Mouse (Mus musculus): ENCODE measurements at regions not wholly inside any gene's neighbourhood (a gene's known extent, or its start where the extent isn't known, plus 50 kb on each side); places are given as distances from the start of the nearest gene placed in this dataset.

DNA sequence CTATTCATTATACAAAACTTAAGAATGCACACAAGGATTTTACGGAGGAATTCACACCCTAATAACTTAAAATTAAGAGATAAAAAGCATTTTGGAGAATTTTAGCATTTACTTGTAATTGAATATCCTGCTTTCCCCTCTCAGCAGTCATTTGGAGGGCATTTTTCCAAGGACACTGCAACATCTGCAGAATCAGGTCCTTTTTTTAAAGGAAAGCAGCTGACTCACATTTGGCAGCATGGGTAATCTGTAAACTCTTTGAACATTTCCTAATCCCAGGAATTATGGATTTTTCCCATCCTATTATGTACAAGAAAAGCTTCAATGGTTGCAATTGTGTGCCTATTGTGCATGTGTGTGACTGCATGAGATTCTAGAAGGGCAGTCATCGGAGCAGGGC, 112.0 kb downstream of the Gm19410 start:
- no peak overlapping the region for H3K4me3 ChIP-seq (ENCODE audit: low read depth, low read length)
- ATAC-seq (ENCODE audit: low FRiP score) (no peak), DNase-seq (ENCODE audit: low spot score, missing footprints) (no peak)
- peaks cover 8% of the 10 kb centered on the region for H3K4me1 ChIP-seq (ENCODE audit: control insufficient read depth, insufficient read depth, low read length)
- no peak overlapping the region for H3K9ac ChIP-seq (ENCODE audit: low read length)
- no peak overlapping the region for H3K4me2 ChIP-seq
- H3K27me3 ChIP-seq (ENCODE audit: control insufficient read depth, insufficient read depth, low read length), result no peaks in the 10 kb centered on the region
- no peak overlapping the region for H3K27ac ChIP-seq (ENCODE audit: low read depth, low read length)
- H3K9me3 ChIP-seq (ENCODE audit: control insufficient read depth, low read length), result 0 out of 2 replicates have a peak, but pooled peaks cover 2% of the 10 kb centered on the region
- 87% methylated on average over 2 of the region's 2 CpGs for WGBS
- no peaks in the 10 kb centered on the region for H3K36me3 ChIP-seq (ENCODE audit: control insufficient read depth, insufficient read depth, low read length)

DNA sequence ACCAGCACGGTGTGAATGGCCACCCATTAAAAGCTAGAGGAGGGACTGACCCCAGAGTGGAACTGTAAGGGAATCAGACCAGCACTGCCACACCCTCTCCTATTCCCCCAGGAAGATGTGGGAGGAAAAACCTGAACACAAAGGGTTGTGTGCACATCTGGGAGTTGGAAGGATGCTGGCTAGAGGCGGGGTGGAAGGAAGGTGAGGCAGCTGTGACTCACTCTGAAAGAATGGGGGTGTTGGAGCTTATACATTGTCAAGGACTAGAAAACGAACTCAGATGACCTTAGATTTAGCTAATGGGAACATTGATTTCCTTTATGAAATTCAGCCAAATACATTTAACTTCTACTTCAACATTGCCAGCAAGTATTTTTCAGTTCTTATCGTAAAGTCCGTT, 116.2 kb downstream of the Gm19410 start:
- Histone ChIP-seq H3K9ac (ENCODE audit: low read length) (no peak overlapping the region), H3K4me2 (no peak overlapping the region), H3K27me3 (ENCODE audit: control insufficient read depth, insufficient read depth, low read length) (no peaks in the 10 kb centered on the region), H3K4me1 (ENCODE audit: control insufficient read depth, insufficient read depth, low read length) (peaks cover 5% of the 10 kb centered on the region), H3K9me3 (ENCODE audit: control insufficient read depth, low read length) (0 out of 2 replicates have a peak, but pooled peaks cover 2% of the 10 kb centered on the region), H3K4me3 (ENCODE audit: low read depth, low read length) (no peak overlapping the region), H3K36me3 (ENCODE audit: control insufficient read depth, insufficient read depth, low read length) (no peaks in the 10 kb centered on the region), H3K27ac (ENCODE audit: low read depth, low read length) (no peak overlapping the region)
- DNase-seq (ENCODE audit: low spot score, missing footprints), result no peak
- 75% methylated on average over 5 of the region's 5 CpGs for WGBS
- ATAC-seq (ENCODE audit: low FRiP score), result no peak

DNA sequence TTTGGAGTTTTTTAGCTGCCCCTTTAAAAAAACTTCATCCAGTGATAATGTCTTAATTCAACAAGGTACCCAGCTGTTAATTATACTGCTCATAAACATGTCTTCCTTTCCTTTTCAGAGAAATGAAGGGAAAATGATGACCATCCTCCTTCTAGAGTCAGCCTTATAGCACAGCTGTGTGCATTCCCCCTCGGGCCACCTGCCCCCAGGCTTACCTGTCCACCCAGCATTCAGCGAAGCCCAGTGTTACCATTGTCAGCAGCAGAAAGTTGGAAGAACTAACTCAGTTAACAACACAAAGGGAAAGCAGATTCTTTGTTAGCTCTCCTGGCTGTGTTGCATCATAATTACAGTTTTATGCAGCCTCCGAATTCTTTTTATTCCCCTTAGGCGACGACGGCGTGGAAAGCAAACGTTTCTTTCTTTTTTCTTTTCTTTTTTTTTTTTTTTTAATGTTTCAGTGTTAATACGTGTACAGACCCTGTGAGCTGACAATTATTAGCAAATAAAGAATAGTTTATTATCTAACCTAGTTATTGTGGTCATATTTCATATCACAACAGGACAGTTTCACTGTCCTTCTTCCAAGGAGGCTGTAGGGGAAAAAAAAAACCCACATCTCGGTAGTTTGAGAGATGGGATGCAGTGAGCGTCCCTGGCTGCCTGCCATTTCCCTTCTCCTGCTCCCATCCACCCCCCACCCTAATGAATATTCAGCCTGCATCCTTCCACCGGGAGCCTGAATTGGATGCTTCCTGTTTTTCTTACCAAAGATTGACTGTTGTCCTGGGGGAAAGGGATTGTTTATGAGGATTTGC, 117.3 kb downstream of the Gm19410 start:
- Histone ChIP-seq H3K27me3 (ENCODE audit: control insufficient read depth, insufficient read depth, low read length) (no peaks in the 10 kb centered on the region), H3K27ac (ENCODE audit: low read depth, low read length) (no peak overlapping the region), H3K9ac (ENCODE audit: low read length) (no peak overlapping the region), H3K4me2 (no peak overlapping the region; the same call in 1 of the 2 replicates), H3K4me1 (ENCODE audit: control insufficient read depth, insufficient read depth, low read length) (peaks cover 5% of the 10 kb centered on the region), H3K36me3 (ENCODE audit: control insufficient read depth, insufficient read depth, low read length) (no peaks in the 10 kb centered on the region), H3K4me3 (ENCODE audit: low read depth, low read length) (no peak overlapping the region), H3K9me3 (ENCODE audit: control insufficient read depth, low read length) (0 out of 2 replicates have a peak, but pooled peaks cover 2% of the 10 kb centered on the region)
- ATAC-seq (ENCODE audit: low FRiP score) (peak; percentile 65; the same call in 1 of the 2 replicates), DNase-seq (ENCODE audit: low spot score, missing footprints) (no peak)
- WGBS, result 35% methylated on average over 12 of the region's 12 CpGs

DNA sequence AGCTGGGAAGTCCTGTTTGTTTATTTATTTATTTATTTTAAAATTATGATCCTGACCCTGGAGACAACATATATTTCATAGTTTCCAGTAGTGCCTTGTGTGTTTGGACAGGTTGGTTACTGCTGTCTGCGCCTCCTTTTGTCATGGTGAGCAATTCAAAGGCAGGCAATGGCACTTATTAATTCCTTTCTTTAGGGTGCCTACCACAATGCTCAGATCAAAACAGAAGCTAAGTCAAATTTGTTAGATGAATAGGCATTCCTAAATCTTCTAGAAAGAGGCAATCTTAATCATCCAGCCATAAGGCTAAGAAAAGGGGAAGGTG, 117.8 kb downstream of the Gm19410 start:
- 0 out of 2 replicates have a peak, but pooled peaks cover 2% of the 10 kb centered on the region for H3K9me3 ChIP-seq (ENCODE audit: control insufficient read depth, low read length)
- no peaks in the 10 kb centered on the region for H3K27me3 ChIP-seq (ENCODE audit: control insufficient read depth, insufficient read depth, low read length)
- peaks cover 5% of the 10 kb centered on the region for H3K4me1 ChIP-seq (ENCODE audit: control insufficient read depth, insufficient read depth, low read length)
- H3K4me2 ChIP-seq, result no peak overlapping the region
- ATAC-seq (ENCODE audit: low FRiP score) (no peak), DNase-seq (ENCODE audit: low spot score, missing footprints) (peak; percentile 87)
- H3K9ac ChIP-seq (ENCODE audit: low read length), result no peak overlapping the region
- no peak overlapping the region for H3K4me3 ChIP-seq (ENCODE audit: low read depth, low read length)
- H3K36me3 ChIP-seq (ENCODE audit: control insufficient read depth, insufficient read depth, low read length), result no peaks in the 10 kb centered on the region
- WGBS, result 70% methylated on average over 1 of the region's 1 CpGs
- H3K27ac ChIP-seq (ENCODE audit: low read depth, low read length), result no peak overlapping the region

DNA sequence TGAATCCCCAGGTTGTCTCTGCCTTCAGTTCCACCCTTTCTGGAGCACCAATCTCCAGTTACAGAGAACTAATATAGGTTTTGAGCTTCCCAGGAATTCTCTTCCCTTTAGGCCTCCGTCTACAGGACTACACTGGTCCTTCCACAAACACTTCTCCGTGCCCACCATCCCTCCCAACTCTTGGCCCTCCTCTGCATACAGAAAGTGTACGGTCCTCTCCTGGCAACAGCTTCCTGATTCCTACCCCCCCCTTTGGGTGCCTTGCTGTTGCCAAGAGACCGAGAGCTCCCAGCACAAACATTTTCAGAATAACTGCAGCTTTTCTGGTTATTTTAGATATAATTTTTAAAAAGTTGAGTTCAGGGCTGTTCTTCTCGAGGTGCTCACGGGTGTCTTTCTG, 119.0 kb downstream of the Gm19410 start:
- WGBS, result 78% methylated on average over 6 of the region's 6 CpGs
- 0 out of 2 replicates have a peak, but pooled peaks cover 2% of the 10 kb centered on the region for H3K9me3 ChIP-seq (ENCODE audit: control insufficient read depth, low read length)

DNA sequence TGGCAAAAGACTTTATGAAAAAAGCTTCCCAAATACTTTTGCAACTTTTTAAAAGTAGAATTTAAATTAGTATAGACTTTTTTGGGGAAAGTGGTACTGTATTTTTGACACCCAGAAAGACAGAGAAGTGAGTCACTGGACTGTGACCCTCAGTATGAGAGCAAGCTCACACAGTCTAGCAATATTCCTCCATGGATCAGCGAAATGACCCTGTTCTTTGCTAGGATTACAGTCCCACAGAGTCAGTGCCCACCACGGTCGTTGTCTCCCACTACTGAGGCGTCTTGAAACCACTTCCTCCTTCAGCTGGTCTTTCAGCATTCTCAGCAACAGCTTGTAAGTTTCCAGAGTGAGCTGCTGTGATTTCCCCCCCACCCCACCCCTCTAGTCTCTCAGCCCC, 124.5 kb downstream of the Gm19410 start:
- ATAC-seq (ENCODE audit: low FRiP score), result no peak
- no peak overlapping the region for H3K4me3 ChIP-seq (ENCODE audit: low read depth, low read length)
- H3K9ac ChIP-seq (ENCODE audit: low read length), result no peak overlapping the region
- no peaks in the 10 kb centered on the region for H3K36me3 ChIP-seq (ENCODE audit: control insufficient read depth, insufficient read depth, low read length)
- no peaks in the 10 kb centered on the region for H3K4me1 ChIP-seq (ENCODE audit: control insufficient read depth, insufficient read depth, low read length)
- 82% methylated on average over 4 of the region's 4 CpGs for WGBS
- no peak for DNase-seq (ENCODE audit: low spot score, missing footprints)
- H3K27me3 ChIP-seq (ENCODE audit: control insufficient read depth, insufficient read depth, low read length), result no peaks in the 10 kb centered on the region
- H3K27ac ChIP-seq (ENCODE audit: low read depth, low read length), result no peak overlapping the region
- H3K9me3 ChIP-seq (ENCODE audit: control insufficient read depth, low read length), result no peaks in the 10 kb centered on the region
- H3K4me2 ChIP-seq, result no peak overlapping the region

More for the DNA sequence above, 119.0 kb downstream of the Gm19410 start:
- H3K27ac ChIP-seq (ENCODE audit: low read depth, low read length), result no peak overlapping the region
- H3K36me3 ChIP-seq (ENCODE audit: control insufficient read depth, insufficient read depth, low read length), result no peaks in the 10 kb centered on the region
- ATAC-seq (ENCODE audit: low FRiP score) (no peak), DNase-seq (ENCODE audit: low spot score, missing footprints) (no peak)
- no peak overlapping the region for H3K4me2 ChIP-seq
- H3K4me1 ChIP-seq (ENCODE audit: control insufficient read depth, insufficient read depth, low read length), result peaks cover 5% of the 10 kb centered on the region
- H3K4me3 ChIP-seq (ENCODE audit: low read depth, low read length), result no peak overlapping the region
- no peak overlapping the region for H3K9ac ChIP-seq (ENCODE audit: low read length)
- H3K27me3 ChIP-seq (ENCODE audit: control insufficient read depth, insufficient read depth, low read length), result no peaks in the 10 kb centered on the region

DNA sequence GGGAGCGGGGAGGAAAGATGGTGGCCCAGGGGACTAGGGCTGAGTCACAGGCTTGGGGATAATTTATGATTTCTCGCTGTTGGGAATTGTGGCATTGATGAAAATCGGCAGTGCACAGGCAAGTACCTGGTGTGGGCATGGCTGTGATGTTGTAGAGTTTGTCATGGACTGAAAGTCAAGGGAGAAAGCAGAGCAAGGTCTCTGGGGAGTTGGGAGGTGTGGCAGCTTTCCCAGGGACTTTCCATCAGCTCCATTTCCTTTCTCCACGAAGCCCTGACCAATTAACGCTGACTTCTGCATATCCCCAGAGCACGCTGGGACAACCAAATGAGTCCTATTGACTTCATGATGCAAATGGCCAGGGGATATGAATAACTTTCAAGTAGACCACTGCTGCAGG, 126.2 kb downstream of the Gm19410 start:
- no peak overlapping the region for H3K9ac ChIP-seq (ENCODE audit: low read length)
- no peak overlapping the region for H3K27ac ChIP-seq (ENCODE audit: low read depth, low read length)
- H3K4me1 ChIP-seq (ENCODE audit: control insufficient read depth, insufficient read depth, low read length), result no peaks in the 10 kb centered on the region
- no peaks in the 10 kb centered on the region for H3K9me3 ChIP-seq (ENCODE audit: control insufficient read depth, low read length)
- no peaks in the 10 kb centered on the region for H3K36me3 ChIP-seq (ENCODE audit: control insufficient read depth, insufficient read depth, low read length)
- no peak for ATAC-seq (ENCODE audit: low FRiP score)
- WGBS, result 79% methylated on average over 6 of the region's 6 CpGs
- no peak overlapping the region for H3K4me2 ChIP-seq
- H3K27me3 ChIP-seq (ENCODE audit: control insufficient read depth, insufficient read depth, low read length), result no peaks in the 10 kb centered on the region
- H3K4me3 ChIP-seq (ENCODE audit: low read depth, low read length), result no peak overlapping the region
- DNase-seq (ENCODE audit: low spot score, missing footprints), result no peak

DNA sequence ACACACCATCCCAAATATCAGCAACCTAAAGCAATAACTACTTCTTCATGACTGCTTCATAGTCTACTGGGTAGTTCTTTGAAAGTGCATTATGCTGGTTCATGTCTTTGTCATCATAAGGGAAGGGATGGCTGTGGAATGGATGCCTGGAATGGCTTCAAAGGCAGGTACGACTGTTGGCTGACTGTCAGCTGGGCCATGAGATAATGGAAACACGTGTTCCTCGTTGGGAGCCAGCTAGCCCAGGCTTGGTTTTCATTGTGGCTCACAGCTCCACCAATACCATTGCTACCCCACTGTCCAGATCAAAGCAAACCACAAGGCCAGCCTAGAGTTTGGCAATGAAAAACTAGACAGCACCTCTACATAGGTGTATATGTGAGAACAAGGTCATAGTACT, 132.9 kb downstream of the Gm19410 start:
- 86% methylated on average over 3 of the region's 3 CpGs for WGBS

DNA sequence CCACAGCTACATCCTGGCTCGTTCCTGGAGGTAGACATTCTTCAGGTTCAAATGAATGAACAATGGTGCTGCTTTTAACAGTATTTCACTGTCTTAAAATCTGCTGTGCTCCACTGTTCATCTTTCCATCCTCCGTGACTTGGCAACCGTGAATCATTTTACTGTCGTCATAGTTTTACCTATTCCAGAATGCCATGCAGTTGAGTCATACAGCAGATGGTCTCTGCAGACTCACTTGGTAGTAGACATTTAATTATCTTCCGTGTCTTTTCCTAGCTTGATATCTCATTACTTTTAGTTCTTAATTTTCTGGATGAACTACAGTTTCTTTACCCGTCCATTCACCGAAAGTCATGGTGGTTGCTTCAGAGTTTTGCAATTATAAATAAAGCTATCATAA, 135.9 kb downstream of the Gm19410 start:
- Histone ChIP-seq H3K36me3 (ENCODE audit: control insufficient read depth, insufficient read depth, low read length) (no peaks in the 10 kb centered on the region), H3K9me3 (ENCODE audit: control insufficient read depth, low read length) (no peaks in the 10 kb centered on the region), H3K27ac (ENCODE audit: low read depth, low read length) (no peak overlapping the region), H3K4me1 (ENCODE audit: control insufficient read depth, insufficient read depth, low read length) (no peaks in the 10 kb centered on the region), H3K4me3 (ENCODE audit: low read depth, low read length) (no peak overlapping the region), H3K4me2 (no peak overlapping the region), H3K9ac (ENCODE audit: low read length) (no peak overlapping the region), H3K27me3 (ENCODE audit: control insufficient read depth, insufficient read depth, low read length) (no peaks in the 10 kb centered on the region)
- no peak for DNase-seq (ENCODE audit: low spot score, missing footprints)
- ATAC-seq (ENCODE audit: low FRiP score), result no peak
- WGBS, result 94% methylated on average over 7 of the region's 7 CpGs

More for the DNA sequence above, 132.9 kb downstream of the Gm19410 start:
- H3K27me3 ChIP-seq (ENCODE audit: control insufficient read depth, insufficient read depth, low read length), result no peaks in the 10 kb centered on the region
- no peaks in the 10 kb centered on the region for H3K36me3 ChIP-seq (ENCODE audit: control insufficient read depth, insufficient read depth, low read length)
- DNase-seq (ENCODE audit: low spot score, missing footprints) (no peak), ATAC-seq (ENCODE audit: low FRiP score) (no peak)
- H3K9me3 ChIP-seq (ENCODE audit: control insufficient read depth, low read length), result no peaks in the 10 kb centered on the region
- no peak overlapping the region for H3K4me2 ChIP-seq
- H3K4me3 ChIP-seq (ENCODE audit: low read depth, low read length), result no peak overlapping the region
- H3K4me1 ChIP-seq (ENCODE audit: control insufficient read depth, insufficient read depth, low read length), result no peaks in the 10 kb centered on the region
- H3K27ac ChIP-seq (ENCODE audit: low read depth, low read length), result no peak overlapping the region
- H3K9ac ChIP-seq (ENCODE audit: low read length), result no peak overlapping the region

Measured in midbrain, embryonic 11.5 days (tissue).